Mouse (Mus musculus): ENCODE results near the gene Nbea. TPM values are rescaled to one million over a fixed set of nuclear protein-coding genes. Genes with fewer than 3 reads are reported as not detected.

Nbea gene
- polyA plus RNA-seq, 1 experiment from 2014 or later: 16.7 TPM

DNA sequence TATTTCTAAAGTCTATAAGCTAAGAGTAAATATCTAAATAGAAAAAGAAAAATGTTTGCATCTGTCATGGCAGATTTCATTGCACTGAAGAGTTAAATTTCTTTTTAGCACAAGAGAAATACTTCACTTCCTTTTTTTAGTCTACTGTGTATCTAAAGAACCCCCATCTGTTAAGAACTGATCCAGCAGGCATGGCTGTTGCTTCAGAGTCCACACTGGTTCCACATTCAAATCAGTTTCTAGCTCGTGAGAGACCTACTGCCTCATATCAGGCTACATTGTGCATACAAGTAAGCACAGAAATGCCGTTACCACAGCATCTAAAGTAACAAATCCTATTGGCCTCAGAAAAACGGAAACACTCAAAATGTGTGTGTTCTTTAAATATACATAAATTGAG, 2.5 kb downstream of the Nbea start:
- Histone ChIP-seq H3K4me2 (replicated peaks; ENCODE audit: low read depth, low read length) (peak overlapping the region; percentile 15; the same call in 1 of the 2 replicates), H3K4me3 (ENCODE audit: low read length) (no peak overlapping the region), H3K36me3 (ENCODE audit: control insufficient read depth, insufficient read depth, low read length) (no peaks in the 10 kb centered on the region), H3K4me1 (ENCODE audit: control insufficient read depth, insufficient read depth, low read length) (0 out of 2 replicates have a peak, but pooled peaks cover 5% of the 10 kb centered on the region), H3K9me3 (ENCODE audit: control insufficient read depth, low read length) (no peaks in the 10 kb centered on the region), H3K27ac (ENCODE audit: low read depth, low read length) (no peak overlapping the region), H3K9ac (ENCODE audit: low read depth, low read length) (no peak overlapping the region), H3K27me3 (ENCODE audit: control insufficient read depth, insufficient read depth, low read length) (peaks cover 3% of the 10 kb centered on the region; the same call in 1 of the 2 replicates)
- WGBS: 65% methylated on average over 3 of the region's 3 CpGs
- ATAC-seq (ENCODE audit: low FRiP score, low TSS enrichment): no peak

DNA sequence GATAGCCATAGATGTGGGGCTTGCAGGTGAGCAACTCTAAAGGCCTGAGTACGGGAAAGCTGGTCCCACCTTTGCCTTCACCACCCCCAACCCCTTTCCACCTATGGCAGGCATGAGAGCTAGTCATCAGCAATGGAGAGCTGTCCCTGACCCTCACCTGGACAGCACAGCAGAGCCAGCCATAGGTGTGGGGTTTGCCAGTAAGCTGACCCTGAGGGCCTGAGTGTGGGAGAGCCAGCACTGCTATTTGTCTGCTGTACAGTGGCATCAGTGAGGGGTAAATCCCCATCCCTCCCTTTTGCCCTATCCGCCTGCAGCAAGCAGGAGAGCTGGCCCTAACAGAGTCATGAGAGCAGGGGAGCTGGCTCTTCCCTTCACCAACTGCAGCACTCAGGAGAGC, 25.6 kb downstream of the Nbea start:
- WGBS: 85% methylated on average over 2 of the region's 2 CpGs
- H3K27me3 ChIP-seq (ENCODE audit: control insufficient read depth, insufficient read depth, low read length): no peaks in the 10 kb centered on the region
- H3K4me3 ChIP-seq (ENCODE audit: low read length): no peak overlapping the region
- no peaks in the 10 kb centered on the region for H3K4me1 ChIP-seq (ENCODE audit: control insufficient read depth, insufficient read depth, low read length)
- no peaks in the 10 kb centered on the region for H3K36me3 ChIP-seq (ENCODE audit: control insufficient read depth, insufficient read depth, low read length)
- H3K4me2 ChIP-seq (replicated peaks; ENCODE audit: low read depth, low read length): no peak overlapping the region
- ATAC-seq (ENCODE audit: low FRiP score, low TSS enrichment): no peak
- no peak overlapping the region for H3K9ac ChIP-seq (ENCODE audit: low read depth, low read length)
- no peak overlapping the region for H3K27ac ChIP-seq (ENCODE audit: low read depth, low read length)
- no peaks in the 10 kb centered on the region for H3K9me3 ChIP-seq (ENCODE audit: control insufficient read depth, low read length)

DNA sequence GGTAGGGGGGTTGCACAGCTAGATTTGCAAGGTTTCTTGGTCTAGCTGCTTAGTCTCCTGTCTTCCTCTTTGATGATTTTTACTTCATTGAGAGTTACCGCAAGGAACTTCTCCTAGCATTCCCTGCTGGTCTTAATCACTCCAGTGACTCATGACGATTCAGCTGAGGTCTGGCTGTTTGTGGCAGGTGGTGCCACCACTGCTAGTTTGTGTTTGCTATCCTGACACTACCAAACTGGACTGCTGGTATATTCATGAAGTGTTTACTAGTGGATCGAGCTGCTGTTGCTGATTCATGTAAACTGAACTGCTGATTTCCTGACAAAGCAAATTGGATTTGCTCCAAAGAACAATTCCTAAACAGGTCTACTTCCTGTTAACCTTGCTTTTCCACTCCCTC, 56.8 kb downstream of the Nbea start:
- H3K4me1 ChIP-seq (ENCODE audit: control insufficient read depth, insufficient read depth, low read length): no peaks in the 10 kb centered on the region
- no peak overlapping the region for H3K9ac ChIP-seq (ENCODE audit: low read depth, low read length)
- peaks cover 8% of the 10 kb centered on the region; the same call in 1 of the 2 replicates for H3K9me3 ChIP-seq (ENCODE audit: control insufficient read depth, low read length)
- H3K27me3 ChIP-seq (ENCODE audit: control insufficient read depth, insufficient read depth, low read length): no peaks in the 10 kb centered on the region
- H3K36me3 ChIP-seq (ENCODE audit: control insufficient read depth, insufficient read depth, low read length): no peaks in the 10 kb centered on the region
- no peak overlapping the region for H3K4me2 ChIP-seq (replicated peaks; ENCODE audit: low read depth, low read length)
- 81% methylated on average over 3 of the region's 3 CpGs for WGBS
- H3K4me3 ChIP-seq (ENCODE audit: low read length): no peak overlapping the region
- H3K27ac ChIP-seq (ENCODE audit: low read depth, low read length): no peak overlapping the region
- no peak for ATAC-seq (ENCODE audit: low FRiP score, low TSS enrichment)

DNA sequence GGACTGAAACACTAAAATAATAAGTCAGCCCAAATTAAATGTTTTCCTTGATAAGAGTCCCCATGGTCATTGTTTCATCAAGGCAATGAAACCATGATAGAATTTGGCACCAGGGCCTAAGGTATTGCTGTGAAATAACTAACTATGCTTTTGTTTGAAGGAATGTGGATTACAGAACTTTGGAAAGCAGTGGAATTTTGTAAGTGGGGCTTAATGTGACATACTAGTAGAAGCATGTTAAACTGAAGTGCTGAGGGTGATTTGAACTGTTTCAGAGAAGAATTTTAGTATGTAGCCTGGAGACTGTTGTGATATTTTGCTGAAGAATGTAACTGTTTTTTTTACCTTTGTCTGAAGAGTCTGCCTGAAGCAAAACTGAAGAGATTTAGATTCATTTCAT, 66.9 kb downstream of the Nbea start:
- Histone ChIP-seq H3K4me1 (ENCODE audit: control insufficient read depth, insufficient read depth, low read length) (no peaks in the 10 kb centered on the region; the same call in 1 of the 2 replicates), H3K27me3 (ENCODE audit: control insufficient read depth, insufficient read depth, low read length) (no peaks in the 10 kb centered on the region), H3K9ac (ENCODE audit: low read depth, low read length) (no peak overlapping the region), H3K4me3 (ENCODE audit: low read length) (no peak overlapping the region), H3K36me3 (ENCODE audit: control insufficient read depth, insufficient read depth, low read length) (no peaks in the 10 kb centered on the region), H3K9me3 (ENCODE audit: control insufficient read depth, low read length) (no peaks in the 10 kb centered on the region), H3K27ac (ENCODE audit: low read depth, low read length) (no peak overlapping the region), H3K4me2 (replicated peaks; ENCODE audit: low read depth, low read length) (no peak overlapping the region)
- ATAC-seq (ENCODE audit: low FRiP score, low TSS enrichment): no peak

DNA sequence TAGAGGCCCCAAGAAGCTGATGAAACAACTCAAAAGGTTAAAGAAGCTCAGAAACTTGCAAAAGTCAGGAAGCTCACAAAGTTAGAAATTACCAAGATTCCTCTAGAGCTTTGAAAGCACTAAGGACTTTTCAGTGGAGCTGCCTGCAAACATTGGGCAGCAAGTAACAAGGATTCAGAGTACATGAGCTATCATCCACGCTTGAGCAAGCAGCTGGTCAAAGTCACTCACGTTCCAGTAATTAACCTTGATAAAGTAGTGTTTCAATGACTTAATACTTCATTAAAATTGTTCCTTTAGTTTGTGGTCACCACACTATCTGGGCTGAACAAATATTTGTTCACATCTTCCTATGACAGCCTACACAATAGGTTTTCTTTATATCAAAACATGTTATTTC, 75.4 kb downstream of the Nbea start:
- Histone ChIP-seq H3K36me3 (ENCODE audit: control insufficient read depth, insufficient read depth, low read length) (no peaks in the 10 kb centered on the region), H3K27me3 (ENCODE audit: control insufficient read depth, insufficient read depth, low read length) (no peaks in the 10 kb centered on the region), H3K4me1 (ENCODE audit: control insufficient read depth, insufficient read depth, low read length) (no peaks in the 10 kb centered on the region; the same call in 1 of the 2 replicates), H3K4me3 (ENCODE audit: low read length) (no peak overlapping the region), H3K9ac (ENCODE audit: low read depth, low read length) (no peak overlapping the region), H3K27ac (ENCODE audit: low read depth, low read length) (no peak overlapping the region), H3K4me2 (replicated peaks; ENCODE audit: low read depth, low read length) (no peak overlapping the region), H3K9me3 (ENCODE audit: control insufficient read depth, low read length) (no peaks in the 10 kb centered on the region)
- ATAC-seq (ENCODE audit: low FRiP score, low TSS enrichment): no peak
- WGBS: 45% methylated on average over 2 of the region's 2 CpGs

DNA sequence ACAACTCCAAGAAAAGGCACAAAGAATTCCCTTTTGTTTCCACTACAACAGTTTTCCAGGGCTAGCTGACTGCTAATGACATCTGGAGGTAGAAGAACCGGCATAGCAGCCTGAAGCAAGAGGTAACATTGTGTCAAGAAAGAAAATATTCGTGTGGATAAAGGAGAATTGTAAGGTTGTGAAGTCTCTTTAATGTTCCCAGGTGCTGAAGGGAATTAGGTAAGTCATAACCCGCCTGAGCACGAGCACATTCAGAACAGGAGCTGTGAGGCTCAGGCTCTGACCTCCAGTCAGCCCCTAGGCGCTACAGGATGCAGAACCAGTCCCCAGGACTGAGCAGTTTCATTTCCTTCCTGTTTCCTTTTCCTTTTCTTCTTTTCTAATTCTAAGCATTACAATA, 86.4 kb downstream of the Nbea start:
- WGBS: 38% methylated on average over 5 of the region's 5 CpGs
- Histone ChIP-seq H3K36me3 (ENCODE audit: control insufficient read depth, insufficient read depth, low read length) (no peaks in the 10 kb centered on the region), H3K9ac (ENCODE audit: low read depth, low read length) (no peak overlapping the region), H3K4me2 (replicated peaks; ENCODE audit: low read depth, low read length) (no peak overlapping the region), H3K27ac (ENCODE audit: low read depth, low read length) (peak overlapping the region; percentile 26; the same call in 1 of the 2 replicates), H3K27me3 (ENCODE audit: control insufficient read depth, insufficient read depth, low read length) (no peaks in the 10 kb centered on the region), H3K4me1 (ENCODE audit: control insufficient read depth, insufficient read depth, low read length) (no peaks in the 10 kb centered on the region), H3K9me3 (ENCODE audit: control insufficient read depth, low read length) (no peaks in the 10 kb centered on the region), H3K4me3 (ENCODE audit: low read length) (no peak overlapping the region)
- no peak for ATAC-seq (ENCODE audit: low FRiP score, low TSS enrichment)

DNA sequence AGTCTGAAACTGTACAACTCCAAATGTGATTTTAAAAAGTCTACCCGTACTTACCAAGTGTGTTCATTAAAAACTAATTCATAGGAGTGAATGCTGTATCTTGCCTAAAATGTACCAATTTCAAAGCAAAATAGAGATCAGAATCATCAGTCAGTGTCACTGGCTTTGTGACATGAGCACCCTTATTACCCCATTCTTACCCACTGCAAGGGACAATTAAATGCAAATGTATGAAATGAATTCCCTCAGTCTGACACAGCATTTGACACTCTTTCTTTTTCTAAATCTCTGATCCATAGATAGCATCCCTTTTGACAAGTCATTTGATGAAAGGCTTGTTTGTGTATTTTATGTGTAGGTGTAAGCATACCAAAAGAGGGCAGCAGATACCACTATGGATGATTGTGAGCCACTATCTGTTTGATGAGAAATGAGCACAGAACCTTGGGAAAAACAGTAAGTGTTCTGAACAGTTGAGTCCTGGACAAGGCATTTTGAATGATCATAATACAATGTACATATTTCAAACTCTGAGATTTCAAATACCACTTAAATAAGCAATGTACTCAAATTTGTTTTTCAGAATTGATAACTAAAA, 104.4 kb downstream of the Nbea start:
- Histone ChIP-seq H3K36me3 (ENCODE audit: control insufficient read depth, insufficient read depth, low read length) (no peaks in the 10 kb centered on the region), H3K4me1 (ENCODE audit: control insufficient read depth, insufficient read depth, low read length) (no peaks in the 10 kb centered on the region), H3K4me2 (replicated peaks; ENCODE audit: low read depth, low read length) (no peak overlapping the region), H3K9ac (ENCODE audit: low read depth, low read length) (no peak overlapping the region), H3K4me3 (ENCODE audit: low read length) (no peak overlapping the region), H3K9me3 (ENCODE audit: control insufficient read depth, low read length) (no peaks in the 10 kb centered on the region), H3K27me3 (ENCODE audit: control insufficient read depth, insufficient read depth, low read length) (no peaks in the 10 kb centered on the region), H3K27ac (ENCODE audit: low read depth, low read length) (no peak overlapping the region)
- 100% methylated on average over 1 of the region's 1 CpGs for WGBS
- no peak for ATAC-seq (ENCODE audit: low FRiP score, low TSS enrichment)

DNA sequence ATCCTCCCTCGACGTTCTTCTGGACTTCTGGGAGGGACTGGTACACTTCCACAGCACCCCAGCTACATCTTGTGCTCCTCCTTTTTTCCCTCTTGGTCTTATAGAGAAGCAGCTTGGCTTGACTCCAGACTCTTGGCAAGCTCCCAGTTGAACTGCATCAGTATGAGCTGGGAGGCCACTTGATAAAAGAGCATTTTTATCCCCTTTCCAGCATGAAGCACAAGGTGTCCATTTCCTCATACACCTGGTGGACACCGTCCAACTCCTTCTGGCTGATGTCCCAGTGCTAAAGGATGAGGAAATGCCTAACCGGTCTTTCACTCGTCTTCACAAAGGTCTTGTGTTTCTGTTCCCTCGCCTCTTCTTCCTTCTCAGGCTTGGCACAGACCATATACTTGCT, 115.7 kb downstream of the Nbea start:
- H3K9me3 ChIP-seq (ENCODE audit: control insufficient read depth, low read length): no peaks in the 10 kb centered on the region
- H3K4me1 ChIP-seq (ENCODE audit: control insufficient read depth, insufficient read depth, low read length): no peaks in the 10 kb centered on the region
- H3K4me3 ChIP-seq (ENCODE audit: low read length): no peak overlapping the region
- H3K27ac ChIP-seq (ENCODE audit: low read depth, low read length): no peak overlapping the region
- no peak for ATAC-seq (ENCODE audit: low FRiP score, low TSS enrichment)
- 84% methylated on average over 6 of the region's 6 CpGs for WGBS
- no peak overlapping the region for H3K4me2 ChIP-seq (replicated peaks; ENCODE audit: low read depth, low read length)
- no peaks in the 10 kb centered on the region; the same call in 1 of the 2 replicates for H3K36me3 ChIP-seq (ENCODE audit: control insufficient read depth, insufficient read depth, low read length)
- H3K27me3 ChIP-seq (ENCODE audit: control insufficient read depth, insufficient read depth, low read length): no peaks in the 10 kb centered on the region
- H3K9ac ChIP-seq (ENCODE audit: low read depth, low read length): no peak overlapping the region

DNA sequence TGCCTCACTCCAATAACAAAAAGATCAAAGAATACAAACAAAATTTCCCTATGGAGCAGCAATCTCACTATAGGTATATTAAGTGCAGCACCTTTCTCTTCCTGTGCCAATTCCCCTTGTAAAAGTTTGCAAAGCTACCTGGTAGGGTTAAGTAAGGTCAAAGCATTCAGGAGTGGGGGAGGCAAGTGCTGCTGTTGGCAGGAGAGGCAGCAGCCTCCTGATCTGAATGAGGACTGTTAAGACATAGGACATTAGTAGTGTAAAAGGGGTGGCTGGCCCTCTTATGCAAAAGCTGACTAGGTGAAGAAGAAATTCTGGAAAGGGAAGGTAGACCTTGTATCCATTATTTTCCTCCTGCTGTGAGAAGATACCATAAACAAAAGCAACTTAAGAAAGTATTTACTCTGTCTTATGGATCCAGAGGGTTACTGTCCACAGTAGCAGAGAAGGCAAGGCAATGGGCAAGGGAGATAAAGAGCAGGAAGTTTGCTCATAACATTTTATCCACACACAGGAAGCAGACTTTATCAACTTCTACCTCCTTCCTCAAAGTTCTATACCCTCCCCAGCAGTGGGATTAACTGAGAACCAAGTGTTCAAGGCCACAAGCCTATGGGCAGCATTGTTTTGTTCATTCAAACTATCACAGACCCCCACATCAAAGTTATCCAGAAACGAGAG, 117.0 kb downstream of the Nbea start:
- Histone ChIP-seq H3K27me3 (ENCODE audit: control insufficient read depth, insufficient read depth, low read length) (no peaks in the 10 kb centered on the region), H3K36me3 (ENCODE audit: control insufficient read depth, insufficient read depth, low read length) (no peaks in the 10 kb centered on the region; the same call in 1 of the 2 replicates), H3K4me1 (ENCODE audit: control insufficient read depth, insufficient read depth, low read length) (no peaks in the 10 kb centered on the region), H3K4me2 (replicated peaks; ENCODE audit: low read depth, low read length) (no peak overlapping the region), H3K9ac (ENCODE audit: low read depth, low read length) (no peak overlapping the region), H3K9me3 (ENCODE audit: control insufficient read depth, low read length) (no peaks in the 10 kb centered on the region), H3K27ac (ENCODE audit: low read depth, low read length) (no peak overlapping the region), H3K4me3 (ENCODE audit: low read length) (no peak overlapping the region)
- WGBS: 76% methylated on average over 1 of the region's 1 CpGs
- ATAC-seq (ENCODE audit: low FRiP score, low TSS enrichment): no peak

All from kidney, embryonic 14.5 days (tissue).